Mouse (Mus musculus) bone marrow, adult 2 months (tissue): ENCODE results near the gene Gna14.

Experiments
- CTCF ChIP-seq: fragments of 200-500 bp; IDR thresholded peaks from 2 replicates; pipeline ENCODE4 v1.5.1; 2011; ENCODE audit warnings: low read length, control low read depth; ENCODE audit not compliant: control insufficient read depth, insufficient read depth
- POLR2A ChIP-seq: fragments of 200-500 bp; IDR thresholded peaks from 2 replicates; pipeline ENCODE4 v1.6.1; 2011; ENCODE audit warnings: low read depth, mild to moderate bottlenecking, control low read depth, low read length, borderline replicate concordance; ENCODE audit not compliant: control insufficient read depth

DNA sequence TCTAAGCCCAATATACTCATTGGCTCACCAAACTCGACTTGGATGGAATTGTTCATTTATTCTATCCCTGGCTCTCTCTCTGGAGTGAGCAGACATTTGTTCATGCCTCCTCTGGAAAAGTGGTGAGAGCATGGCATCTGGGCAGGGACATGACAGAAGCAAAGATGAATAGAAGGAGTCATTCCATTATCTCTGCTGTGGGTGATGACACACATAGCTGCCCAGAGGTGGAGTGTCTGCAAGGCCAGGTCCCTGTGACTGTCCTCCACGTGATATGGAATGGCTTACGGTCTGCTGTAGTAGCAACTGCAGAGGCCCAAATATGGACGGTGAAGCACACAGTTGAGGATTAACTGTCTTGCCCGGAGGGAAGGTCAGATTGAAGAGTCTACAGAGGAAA, 41.2 kb upstream of the Gna14 start:
- TF ChIP-seq CTCF = no peak
- no peak for TF ChIP-seq POLR2A
